Mouse (Mus musculus) heart, adult 2 months (tissue): ENCODE data around the gene Trappc3. TPM values are rescaled to one million over a fixed set of nuclear protein-coding genes. Genes with fewer than 3 reads are reported as not detected.

Source experiments
- DNase-seq, 2 experiments: peaks; one replicate each; pipeline ENCODE4 v3.0.0; 2021
- H3K27ac ChIP-seq: fragments of 200-600 bp; 2 replicates; pipeline ENCODE4 v1.8.1; 2022
- H3K27me3 ChIP-seq: fragments of 200-500 bp; 2 replicates; pipeline ENCODE4 v1.6.1; 2012; ENCODE audit warnings: mild to moderate bottlenecking, low read length, inconsistent platforms, mixed read lengths; ENCODE audit not compliant: control insufficient read depth, insufficient read depth
- H3K36me3 ChIP-seq: fragments of 200-500 bp; 2 replicates; pipeline ENCODE4 v1.6.1; 2012; ENCODE audit warnings: low read length, inconsistent platforms; ENCODE audit not compliant: control insufficient read depth, insufficient read depth
- H3K4me1 ChIP-seq: fragments of 200-500 bp; 2 replicates; pipeline ENCODE4 v1.6.1; 2011; ENCODE audit warnings: low read length; ENCODE audit not compliant: control insufficient read depth, insufficient read depth
- H3K4me3 ChIP-seq: fragments of 200-600 bp; 2 replicates; pipeline ENCODE4 v1.8.1; 2022
- H3K79me2 ChIP-seq: fragments of 200-500 bp; replicated peaks from 2 replicates; pipeline ENCODE4 v1.6.1; 2012; ENCODE audit warnings: mild to moderate bottlenecking, inconsistent platforms, low read length, moderate library complexity, mixed read lengths; ENCODE audit not compliant: control insufficient read depth, insufficient read depth
- H3K9ac ChIP-seq: fragments of 200-500 bp; 2 replicates; pipeline ENCODE4 v1.6.1; 2012; ENCODE audit warnings: low read depth, mild to moderate bottlenecking, control low read depth, inconsistent platforms, low read length, mixed read lengths
- CTCF ChIP-seq: fragments of 200-600 bp; IDR thresholded peaks from 2 replicates; pipeline ENCODE4 v1.8.1; 2022; ENCODE audit warnings: antibody characterized with exemption, mild to moderate bottlenecking, moderate library complexity
- EP300 ChIP-seq: fragments of 200-500 bp; IDR thresholded peaks from 2 replicates; pipeline ENCODE4 v1.6.1; 2011; ENCODE audit warnings: low read depth, low read length, control low read depth; ENCODE audit not compliant: insufficient read depth
- POLR2A ChIP-seq: fragments of 200-500 bp; IDR thresholded peaks from 2 replicates; pipeline ENCODE4 v1.6.1; 2011; ENCODE audit warnings: mild to moderate bottlenecking, low read depth, low read length, control low read depth; ENCODE audit not compliant: insufficient read depth
- WGBS: fragments of 180-500 bp; shearing (Covaris S2); methylation state at CpG from one replicate; pipeline ENCODE4 v1.1.7; 2018; 5-methylcytosine and 5-hydroxymethylcytosine counted together
- intact Hi-C: fragments of 180-260 bp; cut with DNase I; formaldehyde crosslinking; loops from one replicate; pipeline ENCODE4 v1.15.1; 2025
- polyA plus RNA-seq: library from polyadenylated mRNA; depleted of rRNA; stranded (reverse); fragments of >200 nt; gene quantifications from 2 replicates; pipeline ENCODE4 v1.2.3, GENCODE M21; 2012
- total RNA-seq, 2 experiments: library from RNA; stranded (reverse); gene quantifications; 2 replicates each; pipeline ENCODE4 v1.2.3; 2021

Trappc3 gene
- total and polyA plus RNA-seq, 3 experiments = 41.0 to 49.5 (median 46.3) TPM

DNA sequence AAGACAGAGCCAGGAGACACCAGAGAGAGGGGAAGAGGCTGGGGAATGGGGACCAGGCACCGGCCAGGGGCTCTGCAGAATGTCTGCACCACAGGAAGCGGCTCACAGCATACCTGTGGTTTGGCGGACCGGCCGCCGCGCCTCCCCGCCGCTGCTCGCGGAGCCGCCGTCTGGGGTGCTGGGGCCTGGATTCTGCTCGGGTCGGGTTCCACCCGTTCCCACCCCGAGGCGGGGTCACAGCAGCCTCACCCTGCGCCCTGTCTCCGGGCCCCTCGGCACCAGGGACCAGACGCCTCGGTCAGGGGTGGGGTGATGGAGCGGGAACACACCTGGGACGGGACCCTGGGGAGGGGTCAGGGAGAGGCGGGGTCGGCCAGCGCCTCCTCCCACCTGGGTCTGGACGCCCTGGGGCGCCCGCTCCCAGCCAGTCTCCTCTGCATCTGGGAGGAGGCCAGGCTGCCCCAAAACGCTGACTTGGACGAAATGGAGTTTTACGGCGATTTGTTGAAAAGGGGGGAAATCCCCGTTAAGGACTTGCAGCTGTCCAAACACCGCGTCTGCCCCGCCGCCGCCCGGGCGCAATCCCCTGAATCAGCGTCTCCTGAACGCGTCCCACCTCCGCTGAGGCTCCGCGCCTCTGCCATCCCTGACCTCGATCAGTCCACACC, 38.9 kb downstream of the Trappc3 start:
- H3K27ac ChIP-seq = no peak overlapping the region
- no peaks in the 10 kb centered on the region for H3K79me2 ChIP-seq
- peak overlapping the region; percentile 8; the same call in 1 of the 2 replicates for H3K4me3 ChIP-seq
- H3K4me1 ChIP-seq = peaks cover 6% of the 10 kb centered on the region
- peaks cover 6% of the 10 kb centered on the region for H3K27me3 ChIP-seq
- TF ChIP-seq POLR2A (no peak), EP300 (no peak), CTCF (no peak)
- H3K36me3 ChIP-seq = no peaks in the 10 kb centered on the region
- 5% methylated on average over 49 of the region's 50 CpGs for WGBS
- intact Hi-C loops = no loop called here
- no peak for DNase-seq
- no peak overlapping the region for H3K9ac ChIP-seq

DNA sequence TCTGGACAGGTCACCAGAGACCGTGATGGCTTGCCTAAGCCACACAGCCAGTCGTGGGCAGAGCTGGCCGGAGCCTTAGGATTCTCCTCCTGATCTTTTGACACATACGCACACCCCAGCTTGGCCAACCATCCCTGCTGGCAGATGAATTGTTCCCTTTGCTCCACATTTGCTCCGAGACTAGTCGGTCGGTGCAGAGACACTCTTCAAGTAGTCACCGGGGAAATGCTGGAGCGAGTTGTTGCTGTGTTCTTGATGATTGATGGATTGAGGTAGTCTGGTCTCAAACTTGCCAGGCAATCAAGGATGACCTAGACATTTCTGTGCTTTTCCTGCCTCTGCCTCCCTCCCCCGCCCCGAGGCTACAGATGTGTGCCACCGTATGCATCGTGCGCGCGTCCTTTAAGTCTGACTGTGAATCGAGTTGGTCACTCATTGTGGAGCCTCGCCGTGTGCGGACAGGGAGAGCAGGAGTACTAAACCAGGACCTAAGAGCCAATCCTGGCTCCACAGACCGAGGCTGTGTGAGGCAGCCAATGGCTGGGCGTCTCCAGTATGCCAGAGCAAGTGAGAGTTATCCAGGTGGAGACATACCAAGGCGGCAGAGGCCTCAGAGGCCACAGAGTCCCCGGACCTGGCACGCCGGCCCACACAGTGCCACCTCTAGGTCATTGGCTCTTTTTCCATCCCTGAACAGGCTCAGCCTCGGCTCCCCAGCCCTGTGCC, 39.6 kb downstream of the Trappc3 start:
- 14% methylated on average over 27 of the region's 27 CpGs for WGBS
- H3K4me1 ChIP-seq = peaks cover 4% of the 10 kb centered on the region
- TF ChIP-seq CTCF (no peak), EP300 (no peak), POLR2A (no peak)
- no peak overlapping the region for H3K9ac ChIP-seq
- H3K27ac ChIP-seq = no peak overlapping the region
- DNase-seq = no peak
- intact Hi-C loops = no loop called here
- H3K79me2 ChIP-seq = no peaks in the 10 kb centered on the region
- H3K27me3 ChIP-seq = peaks cover 6% of the 10 kb centered on the region
- no peaks in the 10 kb centered on the region for H3K36me3 ChIP-seq
- no peak overlapping the region for H3K4me3 ChIP-seq

DNA sequence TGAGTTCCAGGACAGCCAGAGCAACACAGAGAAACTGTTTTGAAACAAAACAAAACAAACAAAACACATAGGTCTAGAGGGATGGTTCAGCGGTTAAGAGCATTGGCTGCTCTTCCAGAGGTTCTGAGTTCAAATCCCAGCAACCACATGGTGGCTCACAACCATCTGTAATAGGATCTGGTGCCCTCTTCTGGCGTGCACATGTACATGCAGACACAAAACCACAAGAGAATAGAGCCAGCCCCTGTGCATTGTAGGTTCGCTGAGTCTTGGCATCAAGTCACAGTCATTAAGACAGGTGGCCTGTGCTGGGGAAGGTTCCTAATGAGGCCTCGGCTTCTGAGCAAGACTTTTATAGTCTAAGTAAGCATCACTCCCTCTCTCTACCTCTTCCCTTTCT, 41.8 kb downstream of the Trappc3 start:
- H3K79me2 ChIP-seq = no peaks in the 10 kb centered on the region
- TF ChIP-seq CTCF (peak; percentile 56), POLR2A (no peak)
- no peak overlapping the region for H3K9ac ChIP-seq
- H3K27ac ChIP-seq = no peak overlapping the region
- no peak overlapping the region for H3K4me3 ChIP-seq
- no peaks in the 10 kb centered on the region for H3K36me3 ChIP-seq
- WGBS = 66% methylated on average over 4 of the region's 4 CpGs
- H3K4me1 ChIP-seq = no peaks in the 10 kb centered on the region
- intact Hi-C loops = no loop called here
- no peak for DNase-seq
- peaks cover 6% of the 10 kb centered on the region for H3K27me3 ChIP-seq

DNA sequence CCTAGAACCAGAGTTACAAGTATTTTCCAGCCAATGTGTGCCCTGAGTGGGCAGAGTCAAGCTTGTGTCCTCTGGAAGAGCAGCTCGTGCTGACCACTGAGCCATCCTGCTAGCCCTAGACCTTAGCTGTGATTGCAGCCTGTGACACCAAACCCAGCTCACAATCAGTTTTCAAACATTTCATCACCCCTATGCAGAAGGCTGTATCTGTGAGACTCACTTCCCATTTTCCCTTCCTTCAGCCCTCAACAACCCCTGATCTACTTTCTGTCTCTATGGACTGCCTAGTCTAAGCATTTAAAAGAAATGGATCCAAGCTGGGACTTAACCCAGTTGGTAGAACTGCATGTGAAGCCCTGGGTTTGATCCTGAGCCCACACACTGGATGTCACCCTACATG, 43.3 kb downstream of the Trappc3 start:
- no peak overlapping the region for H3K9ac ChIP-seq
- H3K27ac ChIP-seq = no peak overlapping the region
- no peak for TF ChIP-seq EP300
- no peak for TF ChIP-seq CTCF
- TF ChIP-seq POLR2A = no peak
- intact Hi-C loops = no loop called here
- 83% methylated on average over 1 of the region's 1 CpGs for WGBS
- no peak overlapping the region for H3K4me3 ChIP-seq
- H3K4me1 ChIP-seq = no peaks in the 10 kb centered on the region
- H3K79me2 ChIP-seq = no peaks in the 10 kb centered on the region
- H3K27me3 ChIP-seq = peaks cover 6% of the 10 kb centered on the region
- H3K36me3 ChIP-seq = no peaks in the 10 kb centered on the region
- no peak for DNase-seq

DNA sequence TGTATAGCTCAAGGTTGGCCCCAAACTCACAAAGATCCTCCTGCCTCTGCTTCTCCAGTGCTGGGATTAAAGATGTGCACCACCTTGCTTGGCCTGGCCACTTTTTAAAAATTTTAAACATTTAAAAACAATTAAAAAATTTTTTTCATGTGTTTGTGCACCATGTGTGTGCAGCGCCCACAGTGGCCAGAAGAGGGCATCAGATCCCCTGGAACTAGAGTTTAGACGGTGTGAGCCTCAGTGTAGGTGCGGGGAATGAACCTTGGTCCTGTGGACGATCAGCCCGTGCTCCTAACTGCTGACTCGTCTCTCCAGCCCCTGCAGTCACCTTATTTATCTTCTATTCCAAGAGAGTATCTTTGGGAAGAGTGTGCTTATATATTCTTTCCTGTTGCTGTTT, 43.9 kb downstream of the Trappc3 start:
- no peaks in the 10 kb centered on the region for H3K4me1 ChIP-seq
- no peaks in the 10 kb centered on the region for H3K36me3 ChIP-seq
- H3K79me2 ChIP-seq = no peaks in the 10 kb centered on the region
- no peak overlapping the region for H3K9ac ChIP-seq
- TF ChIP-seq CTCF = peak; percentile 24; the same call in 1 of the 2 replicates
- no peak for TF ChIP-seq POLR2A
- H3K4me3 ChIP-seq = no peak overlapping the region
- H3K27ac ChIP-seq = no peak overlapping the region
- intact Hi-C loops = no loop called here
- WGBS = 88% methylated on average over 6 of the region's 6 CpGs
- DNase-seq = no peak
- H3K27me3 ChIP-seq = peaks cover 6% of the 10 kb centered on the region

DNA sequence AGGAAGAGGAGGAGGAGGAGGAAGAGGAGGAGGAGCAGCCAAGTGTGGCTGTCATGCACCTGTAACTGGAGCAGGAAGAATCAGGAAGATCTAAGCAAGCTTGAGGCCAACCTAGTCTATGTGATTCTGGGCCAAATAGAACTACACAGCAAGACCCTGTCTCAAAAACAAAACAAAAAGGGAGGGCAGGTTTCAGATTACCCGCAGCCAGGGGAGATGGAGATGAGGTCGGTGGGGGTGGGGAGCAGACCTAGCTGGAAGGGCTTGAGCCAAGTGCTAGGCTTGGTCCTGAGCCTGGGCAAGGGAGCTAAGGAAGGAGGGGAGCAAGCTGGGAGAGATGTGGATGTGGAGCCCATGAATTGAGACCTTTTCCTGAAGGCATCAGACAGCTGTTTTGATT, 44.7 kb downstream of the Trappc3 start:
- Histone ChIP-seq H3K4me3 (no peak overlapping the region), H3K36me3 (no peaks in the 10 kb centered on the region), H3K4me1 (no peaks in the 10 kb centered on the region), H3K9ac (no peak overlapping the region), H3K27me3 (peaks cover 3% of the 10 kb centered on the region; the same call in 1 of the 2 replicates), H3K79me2 (no peaks in the 10 kb centered on the region), H3K27ac (no peak overlapping the region)
- TF ChIP-seq POLR2A = no peak
- TF ChIP-seq CTCF = no peak
- no peak for TF ChIP-seq EP300
- intact Hi-C loops = loop anchor here (1.0 kb wide), 1 partner anchor 125 kb away; no protein-coding TSS in a partner anchor
- DNase-seq = no peak
- 29% methylated on average over 2 of the region's 2 CpGs for WGBS
